Mouse (Mus musculus) myocyte (in vitro differentiated cells): ENCODE data around the gene Glis3. TPM values are rescaled to one million over a fixed set of nuclear protein-coding genes. Genes with fewer than 3 reads are reported as not detected.

ENCODE experiments used
- H3K27me3 ChIP-seq: one replicate; pipeline ENCODE4 v1.6.1; 2011; ENCODE audit not compliant: control insufficient read depth, insufficient read depth, insufficient read length
- H3K36me3 ChIP-seq: one replicate; pipeline ENCODE4 v1.6.1; 2011; ENCODE audit not compliant: control insufficient read depth, insufficient read depth
- H3K4me2 ChIP-seq: one replicate; pipeline ENCODE4 v1.6.1; 2011; ENCODE audit warnings: low read depth, control low read depth
- H3K4me3 ChIP-seq: one replicate; pipeline ENCODE4 v1.5.1; 2011; ENCODE audit warnings: mild to moderate bottlenecking, control low read depth, moderate library complexity
- H3K79me2 ChIP-seq: one replicate; pipeline ENCODE4 v1.6.1; 2011; ENCODE audit not compliant: control insufficient read depth, insufficient read depth
- H3ac ChIP-seq: one replicate; pipeline ENCODE4 v1.6.1; 2011; ENCODE audit not compliant: control insufficient read depth, insufficient read length
- CEBPB ChIP-seq: IDR thresholded peaks from 2 replicates; pipeline ENCODE4 v1.6.1; 2011; ENCODE audit warnings: mild to moderate bottlenecking, moderate library complexity; ENCODE audit not compliant: poor library complexity, insufficient read depth, severe bottlenecking
- E2F4 ChIP-seq: IDR thresholded peaks from one replicate; pipeline ENCODE4 v1.6.1; 2011; ENCODE audit warnings: mild to moderate bottlenecking, control low read depth, moderate library complexity; ENCODE audit not compliant: insufficient read depth
- MAX ChIP-seq: IDR thresholded peaks from one replicate; pipeline ENCODE4 v1.6.1; 2011; ENCODE audit warnings: low read depth, mild to moderate bottlenecking, control low read depth
- MYOD1 ChIP-seq, 3 experiments: IDR thresholded peaks; one replicate each; pipeline ENCODE4 v1.6.1; 2011; ENCODE audit warnings: control low read depth in 2 of 3, low read depth in 2 of 3, mild to moderate bottlenecking in 2 of 3, moderate library complexity in 1 of 3; ENCODE audit not compliant: insufficient read length in 2 of 3, control insufficient read depth in 1 of 3
- MYOG ChIP-seq, 3 experiments: IDR thresholded peaks; one replicate each; pipeline ENCODE4 v1.6.1; 2011; ENCODE audit warnings: control low read depth in 2 of 3, low read depth in 2 of 3, mild to moderate bottlenecking in 2 of 3; ENCODE audit not compliant: insufficient read length in 2 of 3, control insufficient read depth in 1 of 3, insufficient read depth in 1 of 3
- POLR2A ChIP-seq: IDR thresholded peaks from one replicate; pipeline ENCODE4 v1.6.1; 2011; ENCODE audit warnings: low read depth, mild to moderate bottlenecking, control low read depth, moderate library complexity; ENCODE audit not compliant: insufficient read length
- POLR2AphosphoS2 ChIP-seq: IDR thresholded peaks from one replicate; pipeline ENCODE4 v1.6.1; 2011; ENCODE audit warnings: low read depth, control low read depth; ENCODE audit not compliant: insufficient read length
- REST ChIP-seq: IDR thresholded peaks from one replicate; pipeline ENCODE4 v1.6.1; 2011; ENCODE audit warnings: mild to moderate bottlenecking, control low read depth, moderate library complexity; ENCODE audit not compliant: insufficient read depth, insufficient read length
- SRF ChIP-seq: IDR thresholded peaks from one replicate; pipeline ENCODE4 v1.6.1; 2011; ENCODE audit warnings: low read depth; ENCODE audit not compliant: control insufficient read depth, insufficient read length
- TCF12 ChIP-seq: IDR thresholded peaks from one replicate; pipeline ENCODE4 v1.6.1; 2011; ENCODE audit warnings: mild to moderate bottlenecking, control low read depth; ENCODE audit not compliant: poor library complexity, insufficient read depth, severe bottlenecking
- TCF3 ChIP-seq: IDR thresholded peaks from one replicate; pipeline ENCODE4 v1.6.1; 2011; ENCODE audit warnings: low read depth, control low read depth; ENCODE audit not compliant: insufficient read length
- USF1 ChIP-seq: IDR thresholded peaks from one replicate; pipeline ENCODE4 v1.6.1; 2011; ENCODE audit warnings: low read depth, mild to moderate bottlenecking, control low read depth, moderate library complexity
- polyA plus RNA-seq: library from polyadenylated mRNA; unstranded; fragments of >200 nt; fragmentation: generic; extraction: Trizol; gene quantifications from one replicate; pipeline ENCODE4 v1.2.1, GENCODE M21; 2012; ENCODE audit warnings: missing spikeins

Glis3 gene
- polyA plus RNA-seq, 1 experiment, result 0.79 TPM

- no peak overlapping the region for H3ac ChIP-seq
- H3K36me3 ChIP-seq, result no peaks in the 10 kb centered on the region
- H3K27me3 ChIP-seq, result no peaks in the 10 kb centered on the region
- TF ChIP-seq POLR2AphosphoS2 (no peak), MYOG (IDR thresholded peaks at IDR 0.05; ENCODE audit: control insufficient read depth in 1 of 3, insufficient read depth in 1 of 3, insufficient read length in 2 of 3, low read depth in 2 of 3) (no peak)
- no peak overlapping the region for H3K4me3 ChIP-seq
- no peaks in the 10 kb centered on the region for H3K79me2 ChIP-seq
- no peak overlapping the region for H3K4me2 ChIP-seq
These were observed 178.9 kb downstream of the Glis3 start for GRCm38 (mm10) chr19:28500975-28501374.

- Histone ChIP-seq H3ac (no peak overlapping the region), H3K79me2 (no peaks in the 10 kb centered on the region), H3K36me3 (no peaks in the 10 kb centered on the region), H3K27me3 (no peaks in the 10 kb centered on the region), H3K4me2 (no peak overlapping the region), H3K4me3 (no peak overlapping the region)
- TF ChIP-seq REST (no peak), E2F4 (no peak), POLR2A (no peak), SRF (no peak), CEBPB (no peak), USF1 (no peak)
These were observed 179.4 kb downstream of the Glis3 start for GRCm38 (mm10) chr19:28500505-28500904.

- H3ac ChIP-seq, result no peak overlapping the region
- TF ChIP-seq TCF12, result no peak
- TF ChIP-seq POLR2A, result no peak
- no peak for TF ChIP-seq USF1
- no peak for TF ChIP-seq POLR2AphosphoS2
- no peak for TF ChIP-seq MYOD1 (IDR thresholded peaks at IDR 0.05; ENCODE audit: control insufficient read depth in 1 of 3, insufficient read length in 2 of 3, low read depth in 2 of 3)
- TF ChIP-seq SRF, result no peak
- no peak for TF ChIP-seq E2F4
- no peak for TF ChIP-seq TCF3
- TF ChIP-seq MYOG (IDR thresholded peaks at IDR 0.05; ENCODE audit: control insufficient read depth in 1 of 3, insufficient read depth in 1 of 3, insufficient read length in 2 of 3, low read depth in 2 of 3), result no peak
- TF ChIP-seq CEBPB, result no peak
- no peak for TF ChIP-seq MAX
- no peak for TF ChIP-seq REST
- no peaks in the 10 kb centered on the region for H3K36me3 ChIP-seq
- H3K4me3 ChIP-seq, result no peak overlapping the region
- no peak overlapping the region for H3K4me2 ChIP-seq
- H3K27me3 ChIP-seq, result no peaks in the 10 kb centered on the region
- no peaks in the 10 kb centered on the region for H3K79me2 ChIP-seq
These were observed 180.1 kb downstream of the Glis3 start for GRCm38 (mm10) chr19:28499786-28500185.

GRCm38 (mm10) chr19:28495926-28496325 lies 184.0 kb downstream of the Glis3 start:
- TF ChIP-seq CEBPB, result no peak
- TF ChIP-seq MAX, result no peak
- no peak for TF ChIP-seq E2F4
- no peak for TF ChIP-seq MYOG (IDR thresholded peaks at IDR 0.05; ENCODE audit: control insufficient read depth in 1 of 3, insufficient read depth in 1 of 3, insufficient read length in 2 of 3, low read depth in 2 of 3)
- no peak for TF ChIP-seq POLR2AphosphoS2
- TF ChIP-seq TCF12, result no peak
- no peak for TF ChIP-seq POLR2A
- no peak for TF ChIP-seq MYOD1 (IDR thresholded peaks at IDR 0.05; ENCODE audit: control insufficient read depth in 1 of 3, insufficient read length in 2 of 3, low read depth in 2 of 3)
- TF ChIP-seq REST, result no peak
- TF ChIP-seq SRF, result no peak
- no peak for TF ChIP-seq TCF3
- no peak for TF ChIP-seq USF1
- Histone ChIP-seq H3ac (no peak overlapping the region), H3K79me2 (no peaks in the 10 kb centered on the region)

GRCm38 (mm10) chr19:28493605-28494260 lies 186.1 kb downstream of the Glis3 start:
- Histone ChIP-seq H3K79me2 (no peaks in the 10 kb centered on the region), H3ac (no peak overlapping the region), H3K27me3 (no peaks in the 10 kb centered on the region), H3K4me3 (no peak overlapping the region), H3K36me3 (no peaks in the 10 kb centered on the region), H3K4me2 (no peak overlapping the region)
- no peak for TF ChIP-seq CEBPB
- no peak for TF ChIP-seq USF1

More at GRCm38 (mm10) chr19:28495926-28496325, 184.0 kb downstream of the Glis3 start:
- no peaks in the 10 kb centered on the region for H3K27me3 ChIP-seq
- no peaks in the 10 kb centered on the region for H3K36me3 ChIP-seq
- no peak overlapping the region for H3K4me3 ChIP-seq
- no peak overlapping the region for H3K4me2 ChIP-seq
